In genomic region chr10:102511461-102511806, GRCm38 (mm10) we compare ENCODE assay signal across 8 mouse cellular contexts. TPM values are rescaled to one million over a fixed set of nuclear protein-coding genes. Genes with fewer than 3 reads are reported as not detected.
DNase-seq lines count a peak whose midpoint lies in the region; ATAC-seq and TF ChIP-seq lines count a peak whose summit lies in the region.

No protein-coding gene starts in this region.

- H3K9ac ChIP-seq in forebrain, postnatal 0 days = no peak overlapping the region
- no peak overlapping the region for H3K9ac ChIP-seq in midbrain, embryonic 14.5 days (replicated peaks; ENCODE audit: low read length)

- no peaks in the 10 kb centered on the region for H3K27me3 ChIP-seq in forebrain, postnatal 0 days (ENCODE audit: insufficient read depth, low read length)
- no peaks in the 10 kb centered on the region for H3K27me3 ChIP-seq in midbrain, embryonic 14.5 days (ENCODE audit: control insufficient read depth, insufficient read depth, low read length)

- DNase-seq in gastrocnemius, adult 2 months = no peak
- DNase-seq in gastrocnemius, postnatal 36 days = no peak
- DNase-seq in lung, adult 2 months = no peak
- no peak for DNase-seq in lung, postnatal 14 days
- DNase-seq in forebrain, postnatal 0 days = no peak
- DNase-seq in midbrain, embryonic 14.5 days = no peak
- DNase-seq in ovary, adult 18-20 months (ENCODE audit: low spot score) = no peak
- DNase-seq in layer of hippocampus, adult 11-12 months (ENCODE audit: low spot score) = no peak

- H3K4me1 ChIP-seq in lung, adult 2 months (ENCODE audit: control insufficient read depth, insufficient read depth, low read length) = no peaks in the 10 kb centered on the region; the same call in none of the 2 replicates
- no peaks in the 10 kb centered on the region for H3K4me1 ChIP-seq in forebrain, postnatal 0 days (ENCODE audit: insufficient read depth)
- H3K4me1 ChIP-seq in midbrain, embryonic 14.5 days (ENCODE audit: control insufficient read depth, insufficient read depth, low read length) = no peaks in the 10 kb centered on the region

- peak overlapping the region; percentile 68 for H3K4me3 ChIP-seq in gastrocnemius, adult 2 months
- peak overlapping the region; percentile 51 for H3K4me3 ChIP-seq in lung, adult 2 months (replicated peaks; ENCODE audit: extremely low read depth, low read depth, low read length)
- H3K4me3 ChIP-seq in forebrain, postnatal 0 days (ENCODE audit: low read depth, low read length) = no peak overlapping the region
- H3K4me3 ChIP-seq in midbrain, embryonic 14.5 days (replicated peaks; ENCODE audit: low read depth, low read length) = no peak overlapping the region

- H3K36me3 ChIP-seq in forebrain, postnatal 0 days (ENCODE audit: insufficient read depth) = no peaks in the 10 kb centered on the region
- H3K36me3 ChIP-seq in midbrain, embryonic 14.5 days (ENCODE audit: control insufficient read depth, insufficient read depth, low read length) = no peaks in the 10 kb centered on the region

- intact Hi-C loops in gastrocnemius, adult 2 months (cut with DNase I) = no loop called here
- intact Hi-C loops in gastrocnemius, postnatal 36 days (cut with DNase I) = no loop called here

- no peak for TF ChIP-seq CTCF in gastrocnemius, adult 2 months (IDR thresholded peaks at IDR 0.05)
- TF ChIP-seq CTCF in lung, adult 2 months (IDR thresholded peaks at IDR 0.05; ENCODE audit: insufficient read depth, low read length) = no peak
- no peak for TF ChIP-seq CTCF in forebrain, postnatal 0 days (IDR thresholded peaks at IDR 0.05; ENCODE audit: low read depth)

- H3K27ac ChIP-seq in gastrocnemius, adult 2 months = peak overlapping the region; percentile 84
- no peak overlapping the region for H3K27ac ChIP-seq in forebrain, postnatal 0 days (ENCODE audit: low read depth, low read length)
- no peak overlapping the region for H3K27ac ChIP-seq in midbrain, embryonic 14.5 days (replicated peaks; ENCODE audit: low read depth, low read length)

- H3K4me2 ChIP-seq in forebrain, postnatal 0 days (ENCODE audit: low read depth) = no peak overlapping the region
- no peak overlapping the region for H3K4me2 ChIP-seq in midbrain, embryonic 14.5 days (ENCODE audit: low read length)

- 36% methylated on average over 3 of the region's 3 CpGs for WGBS in lung, adult 2 months
- 40% methylated on average over 3 of the region's 3 CpGs for WGBS in forebrain, postnatal 0 days
- WGBS in midbrain, embryonic 14.5 days = 36% methylated on average over 3 of the region's 3 CpGs

- no peaks in the 10 kb centered on the region for H3K9me3 ChIP-seq in forebrain, postnatal 0 days (ENCODE audit: low read length)
- H3K9me3 ChIP-seq in midbrain, embryonic 14.5 days (ENCODE audit: control insufficient read depth, low read length) = no peaks in the 10 kb centered on the region

- ATAC-seq in forebrain, postnatal 0 days = 0 out of 2 replicates have a peak, but pooled peaks have one; percentile 10
- ATAC-seq in midbrain, embryonic 14.5 days (ENCODE audit: low FRiP score, low TSS enrichment) = 0 out of 2 replicates have a peak, but pooled peaks have one; percentile 14

- no peak for TF ChIP-seq POLR2A in lung, adult 2 months (IDR thresholded peaks at IDR 0.05; ENCODE audit: borderline replicate concordance, extremely low read depth, low read depth, low read length)

RNA-seq across cellular contexts. Expression of gene Rassf9, which starts 0.6 kb away (rescaled TPM):
- total RNA-seq in gastrocnemius, adult 2 months (2021) = 1 to 10 TPM; 2.3 to 4.0 TPM
- 1 to 10 TPM; 2.0 to 2.8 TPM for total RNA-seq in gastrocnemius, postnatal 36 days (2021)
- polyA plus RNA-seq in lung, adult 2 months (2012; rRNA removed) = 2.0 and 5.1 TPM in 2 replicates
- total RNA-seq in forebrain, postnatal 0 days (2014; rRNA removed) = 2.6 and 2.7 TPM in 2 replicates
- polyA plus RNA-seq in forebrain, postnatal 0 days (2015; fragmentation: Nextera tagmentation; extraction: Ambion mirVana) = 2.6 TPM in 2 replicates
- 0.70 and 1.9 TPM in 2 replicates for polyA plus RNA-seq in midbrain, embryonic 14.5 days (2014; fragmentation: Nextera tagmentation; extraction: Ambion mirVana)

RNA-seq across cellular contexts. Expression of gene Nts, which starts 21.1 kb away (rescaled TPM):
- not detected for total RNA-seq in gastrocnemius, adult 2 months (2021)
- not detected for total RNA-seq in gastrocnemius, postnatal 36 days (2021)
- polyA plus RNA-seq in lung, adult 2 months (2012; rRNA removed) = 0.09 and 0.11 TPM in 2 replicates
- total RNA-seq in forebrain, postnatal 0 days (2014; rRNA removed) = 70.8 and 102 TPM in 2 replicates
- polyA plus RNA-seq in forebrain, postnatal 0 days (2015; fragmentation: Nextera tagmentation; extraction: Ambion mirVana) = 141 and 143 TPM in 2 replicates
- 10.9 and 11.1 TPM in 2 replicates for polyA plus RNA-seq in midbrain, embryonic 14.5 days (2014; fragmentation: Nextera tagmentation; extraction: Ambion mirVana)

Comparison
In these comparisons a context has a peak if more than half of its experiments do, and no peak if none do; other contexts are left out.
1. H3K4me3 ChIP-seq: peak in gastrocnemius, adult 2 months (single experiment) and lung, adult 2 months (single experiment); none in forebrain, postnatal 0 days (single experiment) and midbrain, embryonic 14.5 days (single experiment).
2. RNA of gene Nts, which starts 21.1 kb away (total RNA-seq): 70.8 to 102 TPM in forebrain, postnatal 0 days; not detected in gastrocnemius, postnatal 36 days and not detected in gastrocnemius, adult 2 months; every median in the first group is over 10 times any median in the second.